In genomic region chrX:98989574-98989973, GRCm38 (mm10) we compare ENCODE assay signal across 7 mouse cellular contexts. TPM values are rescaled to one million over a fixed set of nuclear protein-coding genes. Genes with fewer than 3 reads are reported as not detected.
A peak's percentile ranks its signal among the peaks of the same experiment; 100 is the strongest.
DNase-seq lines count a peak whose midpoint lies in the region.

No protein-coding gene starts in this region.

- peak; percentile 52 for DNase-seq in urinary bladder, postnatal 14 days (ENCODE audit: low spot score)
- DNase-seq in urinary bladder, adult 2 months (ENCODE audit: low spot score): no peak
- DNase-seq in cerebellum, postnatal 10 days: peak; percentile 73
- DNase-seq in gastrocnemius, postnatal 10 days: peak; percentile 53
- peak; percentile 55 to 77 for DNase-seq in kidney, postnatal 36 days
- DNase-seq in lung, adult 18-20 months: peak; percentile 49 to 65
- peak; percentile 52 for DNase-seq in right cerebral cortex, postnatal 14 days

RNA-seq across cellular contexts. Expression of gene Stard8, which starts 13.5 kb away (rescaled TPM):
- 15.0 and 15.7 TPM in 2 replicates for polyA plus RNA-seq in urinary bladder, adult 2 months (2012; rRNA removed)
- total RNA-seq in gastrocnemius, postnatal 10 days (2021): 10 to 100 TPM; 38.0 to 42.7 TPM

RNA-seq across cellular contexts. Expression of gene Yipf6, which starts 53.5 kb away (rescaled TPM):
- polyA plus RNA-seq in urinary bladder, adult 2 months (2012; rRNA removed): 27.2 and 31.5 TPM in 2 replicates
- 10 to 100 TPM; 15.0 to 18.4 TPM for total RNA-seq in gastrocnemius, postnatal 10 days (2021)
